Mouse (Mus musculus) heart, embryonic 10.5 days (tissue): ENCODE measurements around the gene Numb. TPM values are rescaled to one million over a fixed set of nuclear protein-coding genes. Genes with fewer than 3 reads are reported as not detected.

ENCODE experiments used
- DNase-seq: peaks from one replicate; pipeline ENCODE4 v3.0.0-alpha.2; 2017; ENCODE audit warnings: low spot score
- H3K27ac ChIP-seq: fragments of 300-500 bp; sonication (generic); 2 replicates; pipeline ENCODE4 v1.5.1; 2016; ENCODE audit warnings: mild to moderate bottlenecking
- H3K27me3 ChIP-seq: fragments of 300-500 bp; sonication (generic); 2 replicates; pipeline ENCODE4 v1.6.1; 2016; ENCODE audit warnings: mild to moderate bottlenecking; ENCODE audit not compliant: poor library complexity, insufficient read depth, severe bottlenecking
- H3K36me3 ChIP-seq: fragments of 300-500 bp; sonication (generic); 2 replicates; pipeline ENCODE4 v1.6.1; 2016; ENCODE audit warnings: mild to moderate bottlenecking, moderate library complexity
- H3K4me1 ChIP-seq: fragments of 300-500 bp; sonication (generic); 2 replicates; pipeline ENCODE4 v1.6.1; 2016; ENCODE audit warnings: mild to moderate bottlenecking
- H3K4me3 ChIP-seq: fragments of 300-500 bp; sonication (generic); 2 replicates; pipeline ENCODE4 v1.5.1; 2016; ENCODE audit warnings: mild to moderate bottlenecking, moderate library complexity
- H3K9me3 ChIP-seq: fragments of 300-500 bp; sonication (generic); 2 replicates; pipeline ENCODE4 v1.6.1; 2016; ENCODE audit warnings: mild to moderate bottlenecking, moderate library complexity
- WGBS: fragments of 180-500 bp; shearing (Covaris S2); methylation state at CpG from one replicate; pipeline ENCODE4 v1.1.7; 2016; 5-methylcytosine and 5-hydroxymethylcytosine counted together
- polyA plus RNA-seq: library from polyadenylated mRNA; unstranded; fragments of >200 nt; fragmentation: Nextera tagmentation; extraction: Ambion mirVana; gene quantifications from 2 replicates; pipeline ENCODE4 v1.2.1, GENCODE M21; 2016

Gene Numb
- polyA plus RNA-seq, 1 experiment from 2014 or later = 39.1 TPM

GRCm38 (mm10) chr12:83785305-83785704 is 136.4 kb downstream of the Numb start:
- Histone ChIP-seq H3K4me1 (peaks cover 10% of the 10 kb centered on the region), H3K9me3 (no peaks in the 10 kb centered on the region), H3K27ac (no peak overlapping the region), H3K36me3 (no peaks in the 10 kb centered on the region), H3K4me3 (no peak overlapping the region), H3K27me3 (no peaks in the 10 kb centered on the region)
- 74% methylated on average over 4 of the region's 4 CpGs for WGBS
- no peak for DNase-seq

GRCm38 (mm10) chr12:83782669-83783068 is 139.1 kb downstream of the Numb start:
- DNase-seq = no peak
- Histone ChIP-seq H3K4me1 (peaks cover 6% of the 10 kb centered on the region), H3K27me3 (no peaks in the 10 kb centered on the region; the same call in 1 of the 2 replicates), H3K36me3 (no peaks in the 10 kb centered on the region), H3K27ac (no peak overlapping the region), H3K9me3 (no peaks in the 10 kb centered on the region), H3K4me3 (no peak overlapping the region)
- WGBS = 83% methylated on average over 10 of the region's 10 CpGs

- H3K36me3 ChIP-seq = no peaks in the 10 kb centered on the region
- WGBS = 68% methylated on average over 23 of the region's 23 CpGs
Measured at GRCm38 (mm10) chr12:83781640-83782278, 140.0 kb downstream of the Numb start.

GRCm38 (mm10) chr12:83781204-83781603 is 140.5 kb downstream of the Numb start:
- H3K4me3 ChIP-seq = no peak overlapping the region
- 78% methylated on average over 7 of the region's 7 CpGs for WGBS
- H3K27me3 ChIP-seq = peaks cover 8% of the 10 kb centered on the region
- no peak overlapping the region for H3K27ac ChIP-seq
- DNase-seq = no peak
- no peaks in the 10 kb centered on the region for H3K36me3 ChIP-seq
- peaks cover 6% of the 10 kb centered on the region for H3K4me1 ChIP-seq
- H3K9me3 ChIP-seq = no peaks in the 10 kb centered on the region

More at GRCm38 (mm10) chr12:83781640-83782278, 140.0 kb downstream of the Numb start:
- DNase-seq = no peak
- H3K4me1 ChIP-seq = peaks cover 6% of the 10 kb centered on the region
- H3K9me3 ChIP-seq = no peaks in the 10 kb centered on the region
- H3K4me3 ChIP-seq = no peak overlapping the region
- H3K27ac ChIP-seq = no peak overlapping the region
- H3K27me3 ChIP-seq = peaks cover 6% of the 10 kb centered on the region

GRCm38 (mm10) chr12:83780181-83780580 is 141.6 kb downstream of the Numb start:
- Histone ChIP-seq H3K27ac (no peak overlapping the region), H3K9me3 (no peaks in the 10 kb centered on the region), H3K36me3 (no peaks in the 10 kb centered on the region), H3K4me1 (peaks cover 6% of the 10 kb centered on the region), H3K4me3 (no peak overlapping the region), H3K27me3 (peaks cover 17% of the 10 kb centered on the region)
- no peak for DNase-seq
- WGBS = 88% methylated on average over 3 of the region's 3 CpGs

GRCm38 (mm10) chr12:83776766-83777165 is 145.0 kb downstream of the Numb start:
- no peaks in the 10 kb centered on the region for H3K9me3 ChIP-seq
- WGBS = 88% methylated on average over 7 of the region's 7 CpGs

GRCm38 (mm10) chr12:83775621-83776020 is 146.1 kb downstream of the Numb start:
- WGBS = 69% methylated on average over 12 of the region's 12 CpGs
- Histone ChIP-seq H3K27me3 (peaks cover 48% of the 10 kb centered on the region), H3K36me3 (no peaks in the 10 kb centered on the region), H3K4me3 (no peak overlapping the region), H3K4me1 (peaks cover 7% of the 10 kb centered on the region), H3K27ac (no peak overlapping the region), H3K9me3 (no peaks in the 10 kb centered on the region)
- no peak for DNase-seq

More at GRCm38 (mm10) chr12:83776766-83777165, 145.0 kb downstream of the Numb start:
- Histone ChIP-seq H3K36me3 (no peaks in the 10 kb centered on the region), H3K4me1 (peaks cover 4% of the 10 kb centered on the region), H3K27ac (no peak overlapping the region), H3K4me3 (no peak overlapping the region), H3K27me3 (peaks cover 42% of the 10 kb centered on the region)
- DNase-seq = no peak

GRCm38 (mm10) chr12:83770418-83771256 is 151.1 kb downstream of the Numb start:
- Histone ChIP-seq H3K9me3 (no peaks in the 10 kb centered on the region), H3K4me3 (peak overlapping the region; percentile 50), H3K36me3 (no peaks in the 10 kb centered on the region), H3K27me3 (peaks cover 55% of the 10 kb centered on the region), H3K27ac (no peak overlapping the region), H3K4me1 (peaks cover 34% of the 10 kb centered on the region)
- peak; percentile 88 for DNase-seq
- 5% methylated on average over 25 of the region's 25 CpGs for WGBS

- Histone ChIP-seq H3K27me3 (peaks cover 39% of the 10 kb centered on the region), H3K4me3 (no peak overlapping the region), H3K27ac (no peak overlapping the region), H3K36me3 (no peaks in the 10 kb centered on the region), H3K9me3 (no peaks in the 10 kb centered on the region), H3K4me1 (peaks cover 52% of the 10 kb centered on the region)
- WGBS = 76% methylated on average over 14 of the region's 14 CpGs
- no peak for DNase-seq
Measured at GRCm38 (mm10) chr12:83768235-83768899, 153.4 kb downstream of the Numb start.

- Histone ChIP-seq H3K27ac (0 out of 2 replicates have a peak overlapping the region, but pooled peaks have one; percentile 25), H3K27me3 (peaks cover 38% of the 10 kb centered on the region), H3K9me3 (no peaks in the 10 kb centered on the region), H3K4me3 (no peak overlapping the region), H3K4me1 (peaks cover 57% of the 10 kb centered on the region), H3K36me3 (no peaks in the 10 kb centered on the region)
- DNase-seq = no peak
- WGBS = 68% methylated on average over 9 of the region's 9 CpGs
Measured at GRCm38 (mm10) chr12:83767833-83768232, 153.9 kb downstream of the Numb start.

GRCm38 (mm10) chr12:83765965-83766603 is 155.7 kb downstream of the Numb start:
- Histone ChIP-seq H3K4me3 (no peak overlapping the region), H3K4me1 (peaks cover 63% of the 10 kb centered on the region), H3K27ac (0 out of 2 replicates have a peak overlapping the region, but pooled peaks have one; percentile 42), H3K36me3 (no peaks in the 10 kb centered on the region), H3K9me3 (no peaks in the 10 kb centered on the region), H3K27me3 (peaks cover 35% of the 10 kb centered on the region; the same call in 1 of the 2 replicates)
- WGBS = 61% methylated on average over 13 of the region's 13 CpGs
- DNase-seq = no peak

GRCm38 (mm10) chr12:83764519-83764918 is 157.2 kb downstream of the Numb start:
- no peaks in the 10 kb centered on the region for H3K9me3 ChIP-seq
- no peaks in the 10 kb centered on the region for H3K36me3 ChIP-seq
- peaks cover 22% of the 10 kb centered on the region; the same call in 1 of the 2 replicates for H3K27me3 ChIP-seq
- DNase-seq = no peak
- peaks cover 50% of the 10 kb centered on the region for H3K4me1 ChIP-seq
- H3K27ac ChIP-seq = no peak overlapping the region
- 76% methylated on average over 10 of the region's 10 CpGs for WGBS
- peak overlapping the region; percentile 58 for H3K4me3 ChIP-seq
